Mouse (Mus musculus) G1E-ER4 (cell line): ENCODE measurements around the gene Tle2. TPM values are rescaled to one million over a fixed set of nuclear protein-coding genes. Genes with fewer than 3 reads are reported as not detected.

Experiments used
- GATA1 ChIP-seq: IDR thresholded peaks from one replicate; pipeline ENCODE4 v1.8.0; 2012; ENCODE audit warnings: low read length, inconsistent platforms
- polyA plus RNA-seq: library from polyadenylated mRNA; stranded (reverse); fragments of >175 nt; gene quantifications from 2 replicates; pipeline ENCODE4 v1.2.3, GENCODE M21; 2012

Tle2 gene
- polyA plus RNA-seq, 1 experiment = 3.0 TPM

- no peak for TF ChIP-seq GATA1
These were observed 14.4 kb downstream of the Tle2 start for GRCm38 (mm10) chr10:81588739-81589138.

- no peak for TF ChIP-seq GATA1
These were observed 17.5 kb downstream of the Tle2 start for GRCm38 (mm10) chr10:81591846-81592245.

GRCm38 (mm10) chr10:81592631-81593030 is 18.3 kb downstream of the Tle2 start:
- no peak for TF ChIP-seq GATA1

- TF ChIP-seq GATA1 = no peak
These were observed 18.9 kb downstream of the Tle2 start for GRCm38 (mm10) chr10:81593223-81593622.

GRCm38 (mm10) chr10:81593935-81594334 is 19.6 kb downstream of the Tle2 start:
- no peak for TF ChIP-seq GATA1

GRCm38 (mm10) chr10:81595599-81595998 is 21.2 kb downstream of the Tle2 start:
- no peak for TF ChIP-seq GATA1

- no peak for TF ChIP-seq GATA1
These were observed 22.2 kb downstream of the Tle2 start for GRCm38 (mm10) chr10:81596611-81597010.

GRCm38 (mm10) chr10:81597137-81597950 is 23.0 kb downstream of the Tle2 start:
- no peak for TF ChIP-seq GATA1

GRCm38 (mm10) chr10:81598342-81598741 is 24.0 kb downstream of the Tle2 start:
- TF ChIP-seq GATA1 = no peak

- TF ChIP-seq GATA1 = no peak
These were observed 24.5 kb downstream of the Tle2 start for GRCm38 (mm10) chr10:81598871-81599270.

GRCm38 (mm10) chr10:81599630-81600029 is 25.3 kb downstream of the Tle2 start:
- no peak for TF ChIP-seq GATA1

GRCm38 (mm10) chr10:81600096-81600495 is 25.7 kb downstream of the Tle2 start:
- TF ChIP-seq GATA1 = no peak

GRCm38 (mm10) chr10:81600738-81601203 is 26.4 kb downstream of the Tle2 start, which contains the start of gene Tle6:
Tle6 (minus strand) TSS chr10:81601073.
- TF ChIP-seq GATA1 = no peak

- TF ChIP-seq GATA1 = no peak
These were observed 27.1 kb downstream of the Tle2 start for GRCm38 (mm10) chr10:81601396-81601905.

- TF ChIP-seq GATA1 = no peak
These were observed 28.4 kb downstream of the Tle2 start for GRCm38 (mm10) chr10:81602741-81603151.

GRCm38 (mm10) chr10:81604019-81604967 is 29.9 kb downstream of the Tle2 start:
- no peak for TF ChIP-seq GATA1
